Mouse (Mus musculus): ENCODE measurements at regions not wholly inside any gene's neighbourhood (a gene's known extent, or its start where the extent isn't known, plus 50 kb on each side); places are given as distances from the start of the nearest gene placed in this dataset.

- no peak for DNase-seq
Measured at GRCm38 (mm10) chr7:51307757-51308156, 203.1 kb upstream of the Ano5 start.

DNA sequence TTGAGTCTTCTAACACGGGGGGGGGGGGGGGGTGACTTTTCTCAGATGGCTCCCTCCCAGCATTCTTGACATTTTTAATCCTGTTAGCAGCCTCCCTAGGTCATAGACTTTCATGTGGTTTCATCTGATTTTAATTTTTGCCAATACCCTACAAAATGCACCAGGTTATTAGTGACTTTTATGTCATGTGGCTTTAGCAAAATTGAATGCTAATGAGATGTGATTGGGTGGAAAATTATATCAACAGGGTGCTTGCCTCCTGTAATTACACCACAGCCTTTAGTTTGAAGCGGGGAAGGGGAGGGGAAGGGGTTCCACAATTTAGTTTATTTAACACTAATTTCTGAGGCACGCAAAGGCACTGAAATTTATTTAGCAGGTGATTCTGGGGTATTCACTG lies 200.6 kb upstream of the Ano5 start:
- no peak for DNase-seq

- no peak for DNase-seq
Measured at GRCm38 (mm10) chr7:51339841-51340540, 170.8 kb upstream of the Ano5 start.

GRCm38 (mm10) chr7:51347521-51347920 lies 163.3 kb upstream of the Ano5 start:
- no peak for DNase-seq

DNA sequence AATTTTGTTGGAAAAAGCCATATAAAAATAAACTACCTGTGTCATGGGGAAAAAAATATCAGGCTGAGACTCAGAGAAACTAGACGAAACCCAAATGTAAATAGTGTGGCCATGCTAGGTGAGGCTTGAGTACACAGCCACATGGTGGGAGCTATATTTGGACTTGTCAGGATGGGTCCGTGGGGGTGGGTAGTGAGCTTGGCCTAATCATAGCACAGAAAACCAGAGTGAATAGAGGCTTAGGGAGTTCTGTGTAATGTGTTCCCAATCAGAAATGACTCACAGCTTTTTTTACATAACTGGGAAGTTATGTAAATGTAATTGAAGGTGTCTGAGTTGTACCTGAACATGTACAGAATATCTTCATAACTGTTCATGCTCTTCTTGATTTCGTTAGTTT lies 150.7 kb upstream of the Ano5 start:
- DNase-seq: no peak

- no peak for DNase-seq
Measured at GRCm38 (mm10) chr7:51377584-51377983, 133.2 kb upstream of the Ano5 start.
